Mouse (Mus musculus) left cerebral cortex, postnatal 25 days (tissue): ENCODE measurements around the gene AL731706.2. TPM values are rescaled to one million over a fixed set of nuclear protein-coding genes. Genes with fewer than 3 reads are reported as not detected.
A peak's percentile ranks its signal among the peaks of the same experiment; 100 is the strongest.

Experiments
- DNase-seq, 2 experiments: peaks; one replicate each; pipeline ENCODE4 v3.0.0; 2022; ENCODE audit warnings: low spot score in 2 of 2, mixed read lengths in 1 of 2
- intact Hi-C: fragments of 180-260 bp; cut with DNase I; formaldehyde crosslinking; loops from one replicate; pipeline ENCODE4 v1.15.1; 2025
- total RNA-seq, 2 experiments: library from RNA; stranded (reverse); gene quantifications; 2 replicates each; pipeline ENCODE4 v1.2.3; 2021

Gene AL731706.2
- total RNA-seq, 2 experiments from 2014 or later: 12.8 to 45.7 TPM

- intact Hi-C loops: no loop called here
- peak; percentile 26 to 70 for DNase-seq
Observed at GRCm38 (mm10) chr2:136835882-136836281, 49.6 kb downstream of the AL731706.2 start.

Other genes with a start within 250 kb of the AL731706.2 start
- 1,000 to 10,000 TPM; 2,524 to 2,644 TPM for gene Snap25, start 172.2 kb downstream of the AL731706.2 start, total RNA-seq
- gene Slx4ip, start 5.5 kb upstream of the AL731706.2 start, total RNA-seq: 1 to 10 TPM; 9.3 to 10.0 TPM
- 1 to 10 TPM; 5.9 to 9.0 TPM for gene AL731706.1, start 5.7 kb upstream of the AL731706.2 start, total RNA-seq
- 10 to 100 TPM; 37.3 to 38.4 TPM for gene Mkks, start 5.7 kb upstream of the AL731706.2 start, total RNA-seq
- gene Jag1, start 231.0 kb upstream of the AL731706.2 start, total RNA-seq: 1 to 10 TPM; 4.2 to 6.0 TPM